Mouse (Mus musculus) limb, embryonic 15.5 days (tissue): ENCODE measurements around the gene Egfl8. TPM values are rescaled to one million over a fixed set of nuclear protein-coding genes. Genes with fewer than 3 reads are reported as not detected.

Experiments used
- ATAC-seq: fragments of 200-750 bp; cut with Nextera tagmentation; 2 replicates; pipeline ENCODE4 v1.8.0; 2017; ENCODE audit warnings: low read depth, moderate TSS enrichment; ENCODE audit not compliant: insufficient number of reproducible peaks, low FRiP score, low TSS enrichment
- H3K27ac ChIP-seq: fragments of 300-500 bp; sonication (generic); 2 replicates; pipeline ENCODE4 v1.5.1; 2015; ENCODE audit warnings: moderate library complexity, mild to moderate bottlenecking, inconsistent platforms
- H3K27me3 ChIP-seq: fragments of 300-500 bp; sonication (generic); 2 replicates; pipeline ENCODE4 v1.6.1; 2015; ENCODE audit warnings: inconsistent platforms
- H3K36me3 ChIP-seq: fragments of 300-500 bp; sonication (generic); 2 replicates; pipeline ENCODE4 v1.6.1; 2015; ENCODE audit warnings: inconsistent platforms
- H3K4me1 ChIP-seq: fragments of 300-500 bp; sonication (generic); 2 replicates; pipeline ENCODE4 v1.6.1; 2015; ENCODE audit warnings: inconsistent platforms
- H3K4me2 ChIP-seq: fragments of 300-500 bp; sonication (generic); 2 replicates; pipeline ENCODE4 v1.6.1; 2015; ENCODE audit warnings: mild to moderate bottlenecking, inconsistent platforms
- H3K4me3 ChIP-seq: fragments of 300-500 bp; sonication (generic); 2 replicates; pipeline ENCODE4 v1.5.1; 2015; ENCODE audit warnings: mild to moderate bottlenecking, inconsistent platforms
- H3K9ac ChIP-seq: fragments of 300-500 bp; sonication (generic); 2 replicates; pipeline ENCODE4 v1.6.1; 2015; ENCODE audit warnings: inconsistent platforms
- H3K9me3 ChIP-seq: fragments of 300-500 bp; sonication (generic); 2 replicates; pipeline ENCODE4 v1.6.1; 2016; ENCODE audit warnings: inconsistent platforms
- WGBS: fragments of 180-500 bp; shearing (Covaris S2); methylation state at CpG from one replicate; pipeline ENCODE4 v1.1.7; 2015; 5-methylcytosine and 5-hydroxymethylcytosine counted together
- polyA plus RNA-seq: library from polyadenylated mRNA; unstranded; fragments of >200 nt; fragmentation: Nextera tagmentation; extraction: Ambion mirVana; gene quantifications from 2 replicates; pipeline ENCODE4 v1.2.1, GENCODE M21; 2015

The Egfl8 gene
- polyA plus RNA-seq, 1 experiment from 2014 or later = 8.3 TPM

DNA sequence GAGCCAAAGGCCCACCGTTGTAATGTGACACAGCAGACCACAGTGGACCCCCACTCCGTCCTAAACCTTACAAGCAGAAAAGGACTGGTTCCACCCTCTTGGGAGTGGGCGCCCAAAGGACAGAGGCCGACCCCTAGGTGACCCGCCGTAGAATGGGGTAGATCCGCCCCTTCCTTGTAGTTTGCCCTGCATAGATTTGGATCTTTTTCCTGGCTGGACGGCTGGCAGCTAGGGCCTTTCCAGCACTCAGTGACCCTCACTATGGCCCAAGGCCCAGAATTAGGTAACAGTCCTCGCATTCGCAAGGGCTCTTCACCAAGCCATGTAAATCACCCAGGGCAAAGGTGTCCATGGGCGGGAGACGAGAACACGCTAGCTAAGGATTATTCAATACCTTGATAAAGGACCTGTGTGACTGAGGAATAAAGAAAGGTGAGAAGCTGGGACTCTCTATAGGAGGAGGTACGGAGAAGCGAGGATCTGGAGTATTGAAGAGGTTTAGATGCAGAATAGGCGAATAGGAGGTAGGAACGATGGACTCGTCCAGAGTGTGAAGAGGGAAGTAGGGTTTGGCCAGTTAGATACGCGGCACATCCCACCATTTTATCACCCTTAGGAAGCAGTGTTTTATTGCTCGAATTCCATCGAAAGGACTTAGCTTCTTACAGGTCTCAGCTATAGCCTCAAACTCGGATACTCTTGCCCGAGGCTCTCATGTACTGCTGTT is 11.1 kb downstream of the Egfl8 start:
- no peak for ATAC-seq
- Histone ChIP-seq H3K9me3 (no peaks in the 10 kb centered on the region), H3K36me3 (peaks cover 28% of the 10 kb centered on the region), H3K4me1 (peaks cover 57% of the 10 kb centered on the region), H3K27ac (peak overlapping the region; percentile 89), H3K4me3 (peak overlapping the region; percentile 84), H3K27me3 (no peaks in the 10 kb centered on the region), H3K4me2 (peak overlapping the region; percentile 83), H3K9ac (peak overlapping the region; percentile 45; the same call in 1 of the 2 replicates)
- 10% methylated on average over 24 of the region's 24 CpGs for WGBS

DNA sequence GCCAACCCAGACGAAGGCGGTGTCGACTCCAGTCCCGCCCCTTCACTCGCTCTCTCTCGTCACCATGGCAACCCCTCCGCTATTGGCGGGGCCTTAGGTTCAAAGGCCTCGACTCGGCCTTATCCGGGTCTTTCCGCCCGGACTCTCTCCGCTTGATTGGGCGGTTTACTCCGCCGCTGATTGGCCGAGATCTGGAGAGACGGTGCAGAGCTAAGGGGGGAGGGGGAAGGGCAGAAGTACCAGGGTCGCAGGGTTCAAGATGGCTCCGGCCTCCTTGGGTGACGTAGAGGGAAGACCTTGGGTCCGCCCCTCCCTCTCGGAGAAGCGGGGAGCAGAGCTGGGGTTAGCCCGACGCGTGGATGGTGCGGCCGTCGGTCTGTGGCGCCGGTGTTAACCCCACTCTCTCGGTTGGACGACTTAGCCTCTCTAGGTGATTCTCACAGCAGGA is 11.7 kb downstream of the Egfl8 start, which contains the start of gene Agpat1:
Gene Agpat1 (plus strand): TSS at position 202 of the 448 bp plus-strand sequence.
- Histone ChIP-seq H3K36me3 (peaks cover 28% of the 10 kb centered on the region), H3K4me3 (peak within 1 kb of the TSS; percentile 84), H3K9me3 (no peaks in the 10 kb centered on the region), H3K9ac (peak within 1 kb of the TSS; percentile 65), H3K27me3 (no peaks in the 10 kb centered on the region), H3K4me1 (peaks cover 57% of the 10 kb centered on the region), H3K27ac (peak within 1 kb of the TSS; percentile 89), H3K4me2 (peak within 1 kb of the TSS; percentile 86)
- under 1% methylated on average over 35 of the region's 35 CpGs for WGBS
- ATAC-seq = peak; percentile 90

DNA sequence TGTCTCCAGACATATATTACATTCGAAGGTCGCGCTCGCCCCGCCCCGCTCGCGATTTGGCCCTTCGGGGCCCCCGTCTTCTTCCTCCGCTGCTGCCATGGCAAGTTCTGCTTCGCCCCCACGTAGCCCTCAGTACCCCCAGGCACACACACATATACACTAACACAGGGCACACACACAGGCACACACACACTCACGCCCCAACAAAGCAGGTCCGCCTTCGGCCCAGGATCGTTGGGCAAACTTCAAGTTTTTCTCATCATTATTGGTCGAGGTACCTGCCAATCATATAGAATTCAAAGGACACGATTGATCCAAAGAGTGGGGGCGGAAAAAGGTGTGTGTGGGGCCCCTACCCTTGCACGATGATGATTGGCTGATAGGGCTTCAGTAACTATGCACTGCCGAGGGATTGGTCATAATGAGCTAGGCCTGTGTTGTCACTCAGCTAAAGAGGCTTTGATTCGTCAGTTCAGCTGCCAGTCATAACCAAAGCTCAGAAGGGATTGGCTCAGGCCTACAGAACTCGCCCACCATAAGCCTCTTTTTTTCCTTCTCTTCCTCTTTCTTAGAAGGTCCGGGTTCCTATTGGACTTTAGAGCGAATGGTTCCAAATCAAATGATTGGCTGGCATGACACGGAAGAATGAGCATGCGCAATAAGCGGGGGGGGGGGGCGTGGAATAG is 12.3 kb downstream of the Egfl8 start, which contains the start of gene Rnf5:
Gene Rnf5 (minus strand): TSS at position 316 of the 686 bp plus-strand sequence.
- Histone ChIP-seq H3K36me3 (peaks cover 28% of the 10 kb centered on the region), H3K4me3 (peak within 1 kb of the TSS; percentile 84), H3K4me2 (peak within 1 kb of the TSS; percentile 86), H3K27ac (peak within 1 kb of the TSS; percentile 89), H3K9ac (peak within 1 kb of the TSS; percentile 65), H3K4me1 (peaks cover 51% of the 10 kb centered on the region), H3K27me3 (no peaks in the 10 kb centered on the region), H3K9me3 (no peaks in the 10 kb centered on the region)
- peak; percentile 97 for ATAC-seq
- under 1% methylated on average over 30 of the region's 30 CpGs for WGBS

DNA sequence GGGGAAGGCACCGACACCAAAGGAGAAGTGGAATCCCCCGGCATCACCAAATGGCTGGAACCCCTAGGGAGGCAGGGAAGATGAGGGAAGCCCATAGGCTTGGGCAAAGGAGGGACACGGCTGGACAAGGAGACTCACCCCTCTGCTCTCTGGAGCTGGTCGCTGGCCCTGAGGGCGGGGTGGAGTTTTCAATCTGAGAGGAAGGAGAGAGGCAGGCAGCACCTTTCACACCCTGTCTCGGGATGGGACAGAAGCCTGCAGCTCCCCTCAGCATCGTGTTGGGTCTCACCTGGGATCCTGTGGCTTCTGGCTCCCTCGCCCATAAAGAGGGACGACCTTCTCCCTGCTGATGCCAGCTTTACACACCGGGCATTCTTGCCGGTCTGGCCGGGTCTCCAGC is 14.0 kb downstream of the Egfl8 start:
- peaks cover 42% of the 10 kb centered on the region for H3K4me1 ChIP-seq
- H3K9me3 ChIP-seq = no peaks in the 10 kb centered on the region
- 86% methylated on average over 12 of the region's 12 CpGs for WGBS
- H3K4me2 ChIP-seq = peak overlapping the region; percentile 86; the same call in 1 of the 2 replicates
- H3K27ac ChIP-seq = no peak overlapping the region
- no peak overlapping the region for H3K9ac ChIP-seq
- ATAC-seq = no peak
- no peaks in the 10 kb centered on the region for H3K27me3 ChIP-seq
- no peak overlapping the region for H3K4me3 ChIP-seq
- peaks cover 21% of the 10 kb centered on the region for H3K36me3 ChIP-seq

DNA sequence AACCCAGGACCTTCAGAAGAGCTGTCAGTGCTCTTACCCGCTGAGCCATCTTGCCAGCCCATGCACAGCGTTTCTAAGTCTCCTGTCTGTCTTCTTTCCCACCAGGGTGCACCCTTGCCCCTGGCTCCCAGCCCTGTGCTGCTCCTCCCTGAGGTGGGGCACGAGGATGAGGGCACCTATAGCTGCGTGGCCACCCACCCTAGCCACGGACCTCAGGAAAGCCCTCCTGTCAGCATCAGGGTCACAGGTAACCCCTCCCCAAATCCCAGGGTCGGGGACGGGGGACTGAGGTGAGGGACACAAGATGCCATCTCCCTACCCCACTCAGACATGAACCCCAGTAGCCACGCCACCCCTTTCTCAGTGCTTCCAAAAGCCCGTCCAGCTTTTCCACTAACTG is 15.9 kb downstream of the Egfl8 start:
- 83% methylated on average over 9 of the region's 9 CpGs for WGBS
- H3K4me2 ChIP-seq = no peak overlapping the region
- H3K4me1 ChIP-seq = peaks cover 42% of the 10 kb centered on the region

DNA sequence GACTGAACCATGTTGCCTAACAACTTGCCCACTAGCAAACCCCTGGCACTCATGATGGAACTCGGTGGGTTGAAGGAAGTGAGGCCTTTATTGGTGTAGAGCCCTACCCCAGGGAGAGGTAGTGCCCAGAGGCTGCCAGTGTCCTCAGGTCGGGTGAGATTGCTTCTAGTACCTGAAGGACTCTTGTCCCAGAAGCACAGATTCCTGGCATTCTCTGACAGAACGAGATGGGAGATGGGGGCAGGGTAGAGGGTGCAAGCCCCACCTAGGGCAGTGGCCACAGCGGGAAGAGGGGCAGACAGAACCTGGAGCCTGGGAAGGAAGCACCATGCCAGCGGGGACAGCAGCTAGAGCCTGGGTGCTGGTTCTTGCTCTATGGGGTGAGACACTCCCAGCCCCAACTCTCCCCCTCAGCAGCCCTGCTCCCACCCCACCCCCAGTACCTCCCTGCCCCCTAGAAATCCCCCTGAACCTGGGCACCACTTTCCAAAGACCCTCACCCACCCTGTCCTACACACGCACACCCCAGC is 18.1 kb downstream of the Egfl8 start, which contains the start of gene Ager:
Gene Ager (plus strand): TSS at position 297 of the 530 bp plus-strand sequence.
- Histone ChIP-seq H3K36me3 (peaks cover 41% of the 10 kb centered on the region), H3K4me1 (peaks cover 46% of the 10 kb centered on the region), H3K27me3 (no peaks in the 10 kb centered on the region), H3K4me3 (no peak within 1 kb of the TSS), H3K9ac (no peak within 1 kb of the TSS), H3K4me2 (no peak within 1 kb of the TSS), H3K9me3 (no peaks in the 10 kb centered on the region), H3K27ac (no peak within 1 kb of the TSS)
- 18% methylated on average over 6 of the region's 6 CpGs for WGBS
- ATAC-seq = no peak

More for the DNA sequence above, 15.9 kb downstream of the Egfl8 start:
- H3K9me3 ChIP-seq = no peaks in the 10 kb centered on the region
- no peak overlapping the region for H3K9ac ChIP-seq
- no peak for ATAC-seq
- no peak overlapping the region for H3K4me3 ChIP-seq
- H3K27ac ChIP-seq = no peak overlapping the region
- H3K36me3 ChIP-seq = peaks cover 35% of the 10 kb centered on the region
- H3K27me3 ChIP-seq = no peaks in the 10 kb centered on the region

DNA sequence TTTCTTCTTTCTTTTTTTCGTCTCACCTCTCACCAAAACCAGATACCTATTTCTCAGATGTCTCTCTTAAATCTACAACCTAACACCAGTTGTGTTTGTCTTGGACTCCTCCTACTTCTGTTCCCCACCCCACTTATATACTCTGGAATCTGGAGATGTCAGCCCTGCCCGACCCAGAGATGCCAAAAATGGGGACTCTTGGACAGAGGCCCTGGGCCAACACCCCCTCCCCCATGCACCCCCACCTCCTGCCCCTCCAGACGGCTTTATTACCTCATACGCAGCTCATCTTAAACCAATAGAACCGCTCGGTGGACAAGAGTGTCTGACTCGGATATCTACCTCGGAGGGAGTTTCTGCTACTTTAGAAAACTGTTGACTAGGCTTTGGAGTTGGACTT is 19.7 kb downstream of the Egfl8 start:
- Histone ChIP-seq H3K4me2 (no peak overlapping the region), H3K4me1 (peaks cover 44% of the 10 kb centered on the region), H3K9ac (no peak overlapping the region), H3K4me3 (no peak overlapping the region), H3K27ac (no peak overlapping the region), H3K9me3 (no peaks in the 10 kb centered on the region), H3K27me3 (no peaks in the 10 kb centered on the region), H3K36me3 (peaks cover 33% of the 10 kb centered on the region)
- ATAC-seq = no peak
- 71% methylated on average over 8 of the region's 8 CpGs for WGBS

DNA sequence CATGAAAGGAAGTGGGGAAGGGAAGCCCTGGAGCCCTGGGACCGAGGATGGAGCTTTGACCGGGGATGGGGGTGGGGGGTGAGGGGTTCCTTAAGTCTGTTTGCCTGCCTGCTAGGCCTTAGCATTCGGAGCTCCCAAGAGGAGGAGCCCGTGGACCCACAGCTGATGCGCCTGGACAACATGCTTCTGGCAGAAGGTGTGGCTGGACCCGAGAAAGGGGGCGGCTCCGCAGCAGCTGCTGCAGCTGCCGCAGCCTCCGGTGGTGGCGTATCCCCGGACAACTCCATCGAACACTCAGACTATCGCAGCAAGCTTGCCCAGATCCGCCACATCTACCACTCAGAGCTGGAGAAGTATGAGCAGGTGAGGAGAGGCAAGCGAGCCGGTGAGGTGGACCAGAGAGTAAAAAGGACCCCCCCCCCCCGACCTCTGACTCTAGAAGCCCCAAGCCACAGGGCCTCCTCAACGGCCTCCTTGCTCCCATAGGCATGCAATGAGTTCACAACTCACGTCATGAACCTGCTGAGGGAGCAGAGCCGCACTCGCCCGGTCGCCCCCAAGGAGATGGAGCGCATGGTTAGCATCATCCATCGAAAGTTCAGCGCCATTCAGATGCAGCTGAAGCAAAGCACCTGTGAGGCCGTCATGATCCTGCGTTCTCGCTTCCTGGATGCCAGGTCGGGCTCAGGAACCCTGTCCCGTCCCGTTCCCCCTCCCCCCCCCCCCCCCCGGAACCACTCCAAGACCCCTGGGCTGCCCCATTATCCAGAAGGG is 21.8 kb downstream of the Egfl8 start:
- Histone ChIP-seq H3K27me3 (no peaks in the 10 kb centered on the region), H3K4me2 (peak overlapping the region; percentile 85), H3K27ac (peak overlapping the region; percentile 98), H3K9ac (peak overlapping the region; percentile 84; the same call in 1 of the 2 replicates), H3K4me1 (peaks cover 60% of the 10 kb centered on the region), H3K36me3 (peaks cover 21% of the 10 kb centered on the region), H3K4me3 (peak overlapping the region; percentile 80), H3K9me3 (no peaks in the 10 kb centered on the region)
- 45% methylated on average over 34 of the region's 34 CpGs for WGBS
- no peak for ATAC-seq

DNA sequence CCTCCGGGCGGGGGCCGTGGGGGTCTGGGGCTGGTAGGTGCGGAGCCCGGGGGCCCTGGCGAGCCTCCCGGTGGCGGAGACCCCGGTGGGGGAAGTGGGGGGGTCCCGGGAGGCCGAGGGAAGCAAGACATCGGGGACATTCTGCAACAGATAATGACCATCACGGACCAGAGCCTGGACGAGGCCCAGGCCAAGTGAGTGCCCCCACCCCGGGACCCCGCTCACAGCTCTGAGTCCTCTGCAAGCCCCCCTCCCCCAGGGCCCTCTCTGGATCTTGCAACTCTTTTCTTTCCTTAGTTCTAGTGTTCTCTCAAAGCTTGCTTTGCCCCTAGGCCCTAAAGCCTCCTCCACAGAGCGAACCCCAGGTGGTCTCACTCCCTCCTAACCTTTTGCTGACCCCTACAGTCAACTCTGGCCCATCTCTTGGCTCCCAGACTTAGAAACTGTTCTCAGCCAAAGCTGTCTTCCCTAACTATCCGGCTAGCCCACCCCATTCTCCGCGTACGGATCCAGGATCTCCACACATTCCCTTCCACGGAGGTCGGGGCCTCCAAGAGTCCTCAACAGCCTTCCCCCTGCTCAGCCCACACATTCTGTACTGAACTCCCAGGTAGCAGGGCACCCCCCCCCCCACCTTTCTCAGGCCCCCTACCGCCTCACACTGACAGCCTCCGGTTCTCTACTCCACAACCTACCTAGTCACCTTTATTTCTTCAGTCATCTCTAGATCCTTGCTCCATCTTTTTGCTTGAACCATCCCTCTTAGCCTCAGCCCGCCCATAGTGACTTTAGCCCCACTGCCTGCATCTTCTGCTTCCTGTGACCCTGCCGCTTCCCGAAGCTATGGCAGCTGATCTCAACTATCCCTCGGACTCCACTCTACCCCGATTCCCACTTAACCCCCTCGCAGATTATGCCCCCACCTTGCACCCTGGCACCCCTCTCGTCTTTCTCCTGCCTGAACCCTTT is 22.9 kb downstream of the Egfl8 start:
- ATAC-seq = peak; percentile 4; the same call in 1 of the 2 replicates
- 1% methylated on average over 23 of the region's 32 CpGs for WGBS
- Histone ChIP-seq H3K4me2 (peak overlapping the region; percentile 85), H3K9ac (peak overlapping the region; percentile 84), H3K4me1 (peaks cover 66% of the 10 kb centered on the region), H3K9me3 (no peaks in the 10 kb centered on the region), H3K4me3 (peak overlapping the region; percentile 80), H3K36me3 (peaks cover 21% of the 10 kb centered on the region), H3K27me3 (no peaks in the 10 kb centered on the region), H3K27ac (peak overlapping the region; percentile 98)

DNA sequence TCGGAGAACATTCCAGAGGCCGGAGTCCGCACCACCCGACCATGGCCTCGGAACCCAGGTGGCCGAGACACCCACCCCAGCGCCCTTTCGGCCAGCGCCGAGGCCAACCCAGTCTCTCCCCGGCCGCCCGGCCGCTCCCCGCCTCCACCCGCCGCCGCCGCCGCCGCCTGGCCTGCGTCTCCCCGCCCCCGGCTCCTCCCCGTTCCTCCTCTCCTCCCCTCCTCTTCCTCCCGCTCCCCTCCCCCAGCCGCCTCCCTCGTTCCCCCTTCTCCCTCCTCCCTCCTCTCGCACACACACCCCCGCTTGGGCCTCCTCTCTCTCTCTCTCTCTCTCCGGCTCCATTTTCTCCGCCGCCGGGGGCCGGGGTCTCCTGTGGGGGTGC is 23.8 kb downstream of the Egfl8 start:
- H3K4me1 ChIP-seq = peaks cover 63% of the 10 kb centered on the region
- peak overlapping the region; percentile 98 for H3K27ac ChIP-seq
- H3K4me3 ChIP-seq = peak overlapping the region; percentile 80
- no peaks in the 10 kb centered on the region for H3K27me3 ChIP-seq
- ATAC-seq = peak; percentile 42; the same call in 1 of the 2 replicates
- under 1% methylated on average over 31 of the region's 35 CpGs for WGBS
- H3K9me3 ChIP-seq = no peaks in the 10 kb centered on the region
- H3K36me3 ChIP-seq = peaks cover 21% of the 10 kb centered on the region
- peak overlapping the region; percentile 84 for H3K9ac ChIP-seq
- peak overlapping the region; percentile 85 for H3K4me2 ChIP-seq
